Mouse (Mus musculus) hindbrain, embryonic 10.5 days (tissue): ENCODE results near the gene Kbtbd6. TPM values are rescaled to one million over a fixed set of nuclear protein-coding genes. Genes with fewer than 3 reads are reported as not detected.
"Not testable (repeated sequence)": the region's sequence is repeated elsewhere in the genome, so short reads cannot be mapped to it uniquely, and the experiment has no call there.

Experiments used
- DNase-seq: peaks from one replicate; pipeline ENCODE4 v3.0.0-alpha.2; 2017; ENCODE audit warnings: low spot score
- H3K27ac ChIP-seq: fragments of 300-500 bp; sonication (generic); 2 replicates; pipeline ENCODE4 v1.5.1; 2016; ENCODE audit warnings: mild to moderate bottlenecking, moderate library complexity
- H3K27me3 ChIP-seq: fragments of 300-500 bp; sonication (generic); 2 replicates; pipeline ENCODE4 v1.6.1; 2016; ENCODE audit warnings: mild to moderate bottlenecking; ENCODE audit not compliant: poor library complexity, insufficient read depth, severe bottlenecking
- H3K36me3 ChIP-seq: fragments of 300-500 bp; sonication (generic); 2 replicates; pipeline ENCODE4 v1.6.1; 2016; ENCODE audit warnings: mild to moderate bottlenecking, moderate library complexity
- H3K4me1 ChIP-seq: fragments of 300-500 bp; sonication (generic); replicated peaks from 2 replicates; pipeline ENCODE4 v1.6.1; 2016; ENCODE audit warnings: mild to moderate bottlenecking
- H3K4me3 ChIP-seq: fragments of 300-500 bp; sonication (generic); 2 replicates; pipeline ENCODE4 v1.5.1; 2016; ENCODE audit warnings: mild to moderate bottlenecking, moderate library complexity
- H3K9me3 ChIP-seq: fragments of 300-500 bp; sonication (generic); 2 replicates; pipeline ENCODE4 v1.6.1; 2016; ENCODE audit warnings: mild to moderate bottlenecking, moderate library complexity
- WGBS: fragments of 180-500 bp; shearing (Covaris S2); methylation state at CpG from one replicate; pipeline ENCODE4 v1.1.7; 2016; 5-methylcytosine and 5-hydroxymethylcytosine counted together
- polyA plus RNA-seq: library from polyadenylated mRNA; unstranded; fragments of >200 nt; fragmentation: Nextera tagmentation; extraction: Ambion mirVana; gene quantifications from 2 replicates; pipeline ENCODE4 v1.2.1, GENCODE M21; 2016

The Kbtbd6 gene
- 4.9 and 6.0 TPM in 2 replicates for polyA plus RNA-seq

DNA sequence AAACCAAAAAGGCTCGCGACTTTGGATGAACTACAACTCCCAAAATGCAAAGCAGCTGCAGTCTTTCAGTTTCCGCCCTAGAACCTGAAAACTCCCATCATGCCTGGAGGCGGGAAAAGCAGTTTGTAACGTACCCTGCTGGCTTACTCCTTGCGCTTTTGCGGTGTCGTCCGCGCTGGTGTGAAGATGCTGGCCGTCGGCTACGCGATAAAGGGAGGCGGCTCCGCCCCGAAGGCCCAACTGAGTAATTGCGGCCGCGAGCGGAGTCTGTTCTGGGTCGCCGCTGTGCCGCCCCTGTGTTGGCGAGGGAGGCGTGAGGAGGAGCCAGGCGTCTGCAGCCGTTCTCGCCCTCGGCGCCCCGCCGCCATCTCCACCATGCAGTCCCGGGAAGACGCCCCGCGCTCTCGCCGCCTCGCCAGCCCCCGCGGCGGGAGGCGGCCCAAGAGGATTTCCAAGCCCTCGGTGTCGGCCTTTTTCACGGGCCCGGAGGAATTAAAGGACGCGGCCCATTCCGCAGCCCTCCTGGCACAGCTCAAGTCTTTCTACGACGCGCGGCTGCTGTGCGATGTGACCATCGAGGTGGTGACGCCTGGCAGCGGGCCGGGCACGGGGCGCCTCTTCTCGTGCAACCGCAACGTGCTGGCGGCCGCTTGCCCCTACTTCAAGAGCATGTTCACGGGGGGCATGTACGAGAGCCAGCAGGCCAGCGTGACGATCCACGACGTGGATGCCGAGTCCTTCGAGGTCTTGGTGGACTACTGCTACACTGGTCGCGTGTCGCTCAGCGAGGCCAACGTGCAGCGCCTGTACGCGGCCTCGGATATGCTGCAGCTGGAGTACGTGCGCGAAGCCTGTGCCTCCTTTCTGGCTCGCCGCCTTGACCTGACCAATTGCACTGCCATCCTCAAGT, at the start of gene Kbtbd6:
Gene Kbtbd6 (plus strand): TSS at position 155 of the 910 bp plus-strand sequence.
- Histone ChIP-seq H3K9me3 (peaks cover 15% of the 10 kb centered on the region), H3K27ac (peak within 1 kb of the TSS; percentile 90), H3K4me3 (peak within 1 kb of the TSS; percentile 63)
- peak; percentile 89 for DNase-seq
- not testable (repeated sequence) for H3K4me1 ChIP-seq, H3K27me3 ChIP-seq, H3K36me3 ChIP-seq
- WGBS = 17% methylated on average over 43 of the region's 89 CpGs

DNA sequence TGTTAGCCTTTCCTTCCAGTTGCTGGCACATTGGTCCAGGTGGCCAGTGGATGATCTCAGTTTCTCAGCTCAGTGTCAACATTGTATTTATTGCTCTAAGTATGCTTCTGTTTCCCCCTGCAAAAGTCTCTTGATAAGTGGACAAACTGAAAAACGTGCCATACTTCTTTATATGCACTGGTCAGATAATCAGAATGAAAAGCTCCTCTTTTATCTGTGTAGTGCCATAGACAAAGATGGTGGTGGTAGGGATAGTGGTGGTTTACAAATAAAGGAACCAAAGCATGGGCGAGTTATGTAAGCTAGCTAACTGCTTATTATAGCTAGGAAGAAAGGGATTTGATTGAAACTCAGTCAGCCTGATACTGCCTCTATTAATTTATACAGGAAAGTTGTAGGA, 44.0 kb upstream of the Kbtbd6 start:
- H3K9me3 ChIP-seq = no peaks in the 10 kb centered on the region
- no peak overlapping the region for H3K27ac ChIP-seq
- H3K4me1 ChIP-seq = no peaks in the 10 kb centered on the region
- no peak for DNase-seq
- no peaks in the 10 kb centered on the region for H3K27me3 ChIP-seq
- H3K4me3 ChIP-seq = no peak overlapping the region
- WGBS = 83% methylated on average over 2 of the region's 2 CpGs
- peaks cover 38% of the 10 kb centered on the region for H3K36me3 ChIP-seq

DNA sequence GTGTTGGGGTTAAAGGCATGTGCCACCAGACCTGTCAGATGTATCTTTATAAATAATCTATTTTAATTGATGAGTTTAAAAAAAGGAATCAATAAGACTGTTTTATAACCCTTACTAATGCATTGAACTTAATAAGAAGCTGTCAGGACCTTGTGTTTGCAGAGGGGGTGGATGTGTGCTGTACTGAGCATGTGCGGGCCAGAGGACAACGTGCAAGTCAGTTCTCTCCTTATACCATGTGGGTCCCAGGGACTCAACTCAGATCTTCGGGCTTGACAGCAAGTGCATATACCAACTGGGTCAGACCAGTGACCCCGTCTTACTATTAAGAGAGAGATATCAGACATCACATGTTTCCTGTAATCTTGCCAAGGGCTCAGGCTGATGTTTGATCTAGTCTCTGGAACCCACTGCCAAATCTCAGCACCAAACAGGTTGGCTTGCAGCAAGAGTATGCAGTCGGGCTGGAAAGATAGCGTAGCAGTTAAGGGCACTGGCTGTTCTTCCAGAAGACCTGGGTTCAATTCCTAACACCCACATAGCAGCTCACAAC, 42.3 kb upstream of the Kbtbd6 start:
- H3K27me3 ChIP-seq = no peaks in the 10 kb centered on the region
- peaks cover 40% of the 10 kb centered on the region for H3K36me3 ChIP-seq
- no peak overlapping the region for H3K27ac ChIP-seq
- H3K4me3 ChIP-seq = no peak overlapping the region
- H3K9me3 ChIP-seq = no peaks in the 10 kb centered on the region
- 94% methylated on average over 6 of the region's 6 CpGs for WGBS
- no peaks in the 10 kb centered on the region for H3K4me1 ChIP-seq
- DNase-seq = no peak

GRCm38 (mm10) chr14:79410662-79411061, 41.0 kb upstream of the Kbtbd6 start:
- DNase-seq = no peak
- WGBS = 74% methylated on average over 2 of the region's 2 CpGs
- Histone ChIP-seq H3K4me1 (no peaks in the 10 kb centered on the region), H3K4me3 (no peak overlapping the region), H3K9me3 (no peaks in the 10 kb centered on the region), H3K27ac (no peak overlapping the region), H3K36me3 (peaks cover 43% of the 10 kb centered on the region), H3K27me3 (no peaks in the 10 kb centered on the region)

- H3K27me3 ChIP-seq = no peaks in the 10 kb centered on the region
- H3K4me1 ChIP-seq = no peaks in the 10 kb centered on the region
- peaks cover 47% of the 10 kb centered on the region for H3K36me3 ChIP-seq
- 86% methylated on average over 6 of the region's 6 CpGs for WGBS
- H3K4me3 ChIP-seq = no peak overlapping the region
- no peak overlapping the region for H3K27ac ChIP-seq
- DNase-seq = no peak
- no peaks in the 10 kb centered on the region for H3K9me3 ChIP-seq
These were observed 38.5 kb upstream of the Kbtbd6 start for GRCm38 (mm10) chr14:79413121-79413520.

GRCm38 (mm10) chr14:79420083-79420685, 31.5 kb upstream of the Kbtbd6 start:
- peaks cover 17% of the 10 kb centered on the region; the same call in 1 of the 2 replicates for H3K36me3 ChIP-seq
- H3K27ac ChIP-seq = peak overlapping the region; percentile 77
- 26% methylated on average over 20 of the region's 20 CpGs for WGBS
- H3K4me3 ChIP-seq = peak overlapping the region; percentile 29
- peaks cover 20% of the 10 kb centered on the region for H3K4me1 ChIP-seq
- DNase-seq = peak; percentile 76
- H3K27me3 ChIP-seq = no peaks in the 10 kb centered on the region
- no peaks in the 10 kb centered on the region for H3K9me3 ChIP-seq

DNA sequence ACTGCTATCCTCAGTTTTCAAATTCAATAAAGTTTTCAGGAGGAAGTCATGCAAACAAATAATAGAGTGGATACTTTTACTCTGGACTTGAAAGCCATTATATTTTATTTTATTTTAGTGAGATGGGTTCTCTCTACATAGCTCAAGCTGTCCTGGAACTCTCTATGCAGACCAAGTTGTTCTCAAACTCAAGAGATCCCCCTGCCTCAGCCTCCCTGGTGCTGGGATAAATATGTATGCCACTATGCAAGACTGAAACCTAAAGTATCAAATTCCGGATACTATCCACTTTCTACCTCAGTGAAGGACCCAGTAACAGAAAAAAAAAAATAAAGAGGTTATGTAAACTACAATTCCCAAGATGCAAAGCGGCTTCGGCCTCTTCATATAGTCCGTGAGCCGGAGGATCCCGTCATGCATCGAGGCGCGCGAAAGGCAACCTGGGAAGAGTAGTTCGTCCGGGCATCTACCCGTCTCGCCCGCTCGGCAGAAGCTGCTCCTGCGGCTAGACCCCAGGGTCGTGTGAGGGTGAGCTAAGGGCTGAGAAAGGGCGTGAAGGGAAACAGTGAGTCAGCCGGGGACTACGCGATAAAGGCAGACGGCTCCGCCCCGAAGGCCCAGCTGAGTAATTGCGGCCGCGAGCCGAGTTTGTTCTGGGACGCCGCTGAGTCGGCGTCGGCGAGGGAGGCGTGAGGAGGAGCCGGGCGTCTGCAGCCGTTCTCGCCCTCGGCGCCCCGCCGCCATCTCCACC, 25.5 kb upstream of the Kbtbd6 start, which contains the start of gene Kbtbd7:
Gene Kbtbd7 (plus strand): TSS at position 533 of the 751 bp plus-strand sequence.
- H3K36me3 ChIP-seq = peaks cover 23% of the 10 kb centered on the region
- under 1% methylated on average over 44 of the region's 44 CpGs for WGBS
- peak; percentile 92 for DNase-seq
- peak within 1 kb of the TSS; percentile 91 for H3K27ac ChIP-seq
- peaks cover 15% of the 10 kb centered on the region for H3K9me3 ChIP-seq
- H3K4me1 ChIP-seq = no peaks in the 10 kb centered on the region
- peak within 1 kb of the TSS; percentile 60 for H3K4me3 ChIP-seq
- no peaks in the 10 kb centered on the region for H3K27me3 ChIP-seq

- Histone ChIP-seq H3K36me3 (peaks cover 24% of the 10 kb centered on the region), H3K27ac (peak overlapping the region; percentile 91), H3K9me3 (peaks cover 19% of the 10 kb centered on the region), H3K4me3 (peak overlapping the region; percentile 60)
- H3K27me3 ChIP-seq, H3K4me1 ChIP-seq, DNase-seq: not testable (repeated sequence)
- WGBS = 48% methylated on average over 14 of the region's 59 CpGs
These were observed 24.8 kb upstream of the Kbtbd6 start for GRCm38 (mm10) chr14:79426730-79427365.

- H3K4me3 ChIP-seq = no peak overlapping the region
- H3K27ac ChIP-seq = no peak overlapping the region
- H3K27me3 ChIP-seq = no peaks in the 10 kb centered on the region
- 0 out of 2 replicates have a peak, but pooled peaks cover 6% of the 10 kb centered on the region for H3K9me3 ChIP-seq
- 0 out of 2 replicates have a peak, but pooled peaks cover 3% of the 10 kb centered on the region for H3K36me3 ChIP-seq
- no peak for DNase-seq
- H3K4me1 ChIP-seq = no peaks in the 10 kb centered on the region
- 80% methylated on average over 1 of the region's 1 CpGs for WGBS
These were observed 17.6 kb upstream of the Kbtbd6 start for GRCm38 (mm10) chr14:79434068-79434467.

- Histone ChIP-seq H3K36me3 (no peaks in the 10 kb centered on the region), H3K9me3 (peaks cover 6% of the 10 kb centered on the region; the same call in 1 of the 2 replicates), H3K27me3 (no peaks in the 10 kb centered on the region), H3K4me3 (no peak overlapping the region), H3K4me1 (peaks cover 16% of the 10 kb centered on the region), H3K27ac (no peak overlapping the region)
- WGBS = 88% methylated on average over 2 of the region's 2 CpGs
- DNase-seq = no peak
These were observed 11.0 kb upstream of the Kbtbd6 start for GRCm38 (mm10) chr14:79440655-79441054.

- peaks cover 6% of the 10 kb centered on the region; the same call in 1 of the 2 replicates for H3K9me3 ChIP-seq
- peaks cover 16% of the 10 kb centered on the region for H3K4me1 ChIP-seq
- H3K36me3 ChIP-seq = no peaks in the 10 kb centered on the region
- no peak overlapping the region for H3K4me3 ChIP-seq
- WGBS = 89% methylated on average over 5 of the region's 5 CpGs
- no peaks in the 10 kb centered on the region for H3K27me3 ChIP-seq
- DNase-seq = no peak
- H3K27ac ChIP-seq = no peak overlapping the region
These were observed 10.2 kb upstream of the Kbtbd6 start for GRCm38 (mm10) chr14:79441441-79441840.

- no peak overlapping the region for H3K4me3 ChIP-seq
- WGBS = 86% methylated on average over 9 of the region's 9 CpGs
- no peak for DNase-seq
- no peaks in the 10 kb centered on the region for H3K36me3 ChIP-seq
- peaks cover 3% of the 10 kb centered on the region; the same call in 1 of the 2 replicates for H3K9me3 ChIP-seq
- H3K27ac ChIP-seq = no peak overlapping the region
- no peaks in the 10 kb centered on the region for H3K27me3 ChIP-seq
- H3K4me1 ChIP-seq = peaks cover 16% of the 10 kb centered on the region
These were observed 7.0 kb upstream of the Kbtbd6 start for GRCm38 (mm10) chr14:79444601-79445000.
